Mouse (Mus musculus) ES-E14 (cell line): ENCODE data around the gene Uba3. TPM values are rescaled to one million over a fixed set of nuclear protein-coding genes. Genes with fewer than 3 reads are reported as not detected.

Source experiments
- DNase-seq: peaks from one replicate; pipeline ENCODE4 v3.0.0-alpha.2; 2013; ENCODE audit warnings: low read depth, low spot score
- H3K27ac ChIP-seq: 2 replicates; pipeline ENCODE4 v1.5.1; 2012; ENCODE audit warnings: low read depth, mild to moderate bottlenecking, low read length, moderate library complexity, mixed read lengths; ENCODE audit not compliant: poor library complexity, insufficient read depth, severe bottlenecking
- H3K36me3 ChIP-seq: 2 replicates; pipeline ENCODE4 v1.6.1; 2012; ENCODE audit warnings: mild to moderate bottlenecking, low read length, moderate library complexity, mixed read lengths; ENCODE audit not compliant: control insufficient read depth, poor library complexity, insufficient read depth, severe bottlenecking
- H3K4me1 ChIP-seq, 2 experiments: fragments of 150-350 bp in 1 of 2; sonication (generic) in 1 of 2; 2 replicates each; pipeline ENCODE4 v1.6.1; 2012; ENCODE audit warnings: low read length in 2 of 2, mild to moderate bottlenecking in 1 of 2, mixed read lengths in 1 of 2; ENCODE audit not compliant: control insufficient read depth in 2 of 2, insufficient read depth in 2 of 2, poor library complexity in 1 of 2
- H3K4me3 ChIP-seq, 2 experiments: fragments of 150-350 bp in 1 of 2; sonication (generic) in 1 of 2; 2 replicates each; pipeline ENCODE4 v1.5.1; 2012; ENCODE audit warnings: low read length in 2 of 2, low read depth in 1 of 2, mild to moderate bottlenecking in 1 of 2, mixed read lengths in 1 of 2; ENCODE audit not compliant: insufficient read depth in 1 of 2, poor library complexity in 1 of 2, severe bottlenecking in 1 of 2
- H3K9ac ChIP-seq: 2 replicates; pipeline ENCODE4 v1.6.1; 2012; ENCODE audit warnings: low read depth, mild to moderate bottlenecking, low read length, mixed read lengths; ENCODE audit not compliant: poor library complexity, insufficient read depth, severe bottlenecking
- H3K9me3 ChIP-seq: fragments of 150-350 bp; sonication (generic); 2 replicates; pipeline ENCODE4 v1.6.1; 2012; ENCODE audit warnings: low read depth, mild to moderate bottlenecking, low read length; ENCODE audit not compliant: control insufficient read depth, insufficient read depth
- CHD2 ChIP-seq: IDR thresholded peaks from 2 replicates; pipeline ENCODE4 v1.6.1; 2014; ENCODE audit warnings: mild to moderate bottlenecking, low read depth, low read length, inconsistent platforms
- HCFC1 ChIP-seq: IDR thresholded peaks from 2 replicates; pipeline ENCODE4 v1.6.1; 2012; ENCODE audit warnings: low read length, inconsistent platforms, borderline replicate concordance; ENCODE audit not compliant: insufficient read depth
- MAFK ChIP-seq: IDR thresholded peaks from 2 replicates; pipeline ENCODE4 v1.6.1; 2014; ENCODE audit warnings: mild to moderate bottlenecking, low read depth, low read length, inconsistent platforms; ENCODE audit not compliant: insufficient read depth
- ZC3H11A ChIP-seq: IDR thresholded peaks from 2 replicates; pipeline ENCODE4 v1.6.1; 2012; ENCODE audit warnings: low read depth, mild to moderate bottlenecking, inconsistent platforms, low read length, borderline replicate concordance
- ZNF384 ChIP-seq: IDR thresholded peaks from 2 replicates; pipeline ENCODE4 v1.6.1; 2012; ENCODE audit warnings: low read depth, low read length, inconsistent platforms
- in situ Hi-C, 2 experiments: fragments of 600-800 bp; cut with MboI; formaldehyde crosslinking; loops; one replicate each; pipeline ENCODE4 v1.15.1; 2025; ENCODE audit warnings: low sequenced_read_pairs in 2 of 2, inconsistent platforms in 1 of 2; ENCODE audit not compliant: unreplicated experiment in 2 of 2
- total RNA-seq: library from RNA; depleted of rRNA; stranded (reverse); fragments of 300-350 nt; gene quantifications from 2 replicates; pipeline ENCODE4 v1.2.3, GENCODE M21; 2012

Gene Uba3
- total RNA-seq, 1 experiment: 76.4 TPM

DNA sequence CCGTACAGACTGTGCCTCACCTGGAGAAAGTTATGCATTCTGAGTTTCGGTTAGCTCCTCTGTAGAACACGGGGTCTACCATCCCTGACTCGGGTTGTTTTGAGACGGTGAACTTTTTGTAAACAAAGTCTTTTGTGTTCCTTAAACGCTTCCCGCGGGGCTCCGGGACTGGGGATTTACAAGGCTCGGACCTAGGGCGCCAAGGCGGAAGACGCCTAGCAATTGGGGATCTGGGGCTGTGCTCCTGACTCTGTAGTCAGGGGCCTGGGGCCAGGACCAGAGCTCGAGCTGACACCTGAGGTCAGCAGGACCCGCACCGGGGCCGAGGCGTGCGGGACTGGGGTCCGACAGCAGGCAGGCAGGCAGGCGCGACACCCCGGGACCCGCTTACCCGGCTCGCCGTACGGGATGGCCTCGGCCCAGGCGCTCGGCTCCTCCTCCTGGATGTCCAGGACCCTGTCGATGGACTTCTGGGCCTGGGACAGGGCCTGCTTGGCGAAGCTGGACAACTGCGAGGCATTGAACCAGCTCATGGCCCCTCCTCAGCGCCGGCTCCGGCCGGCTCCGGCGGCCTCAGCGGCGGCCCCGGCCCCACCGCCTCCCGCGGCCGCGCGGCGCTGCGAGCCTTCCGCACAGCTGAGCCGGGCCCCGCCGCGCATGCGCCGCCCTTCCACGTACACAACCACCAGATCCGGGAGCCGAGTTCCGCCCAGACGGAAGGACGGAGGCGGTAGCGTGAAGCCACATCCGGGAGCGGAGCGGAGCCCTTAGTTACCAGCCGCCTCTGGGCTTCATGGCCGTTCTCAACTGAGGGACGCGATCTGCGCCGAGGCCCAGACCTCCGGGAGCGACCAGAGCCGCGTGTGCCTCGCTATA lies 26.7 kb downstream of the Uba3 start, which contains the start of gene Tmf1:
Tmf1 (minus strand) TSS at position 632 of the 876 bp plus-strand sequence.
- peak; percentile 78 for DNase-seq
- Histone ChIP-seq H3K9ac (peak within 1 kb of the TSS; percentile 94), H3K9me3 (no peaks in the 10 kb centered on the region), H3K4me1 (no peaks in the 10 kb centered on the region), H3K4me3 (peak within 1 kb of the TSS; percentile 92 to 94), H3K27ac (peak within 1 kb of the TSS; percentile 67), H3K36me3 (peaks cover 9% of the 10 kb centered on the region)
- peak; percentile 67 for TF ChIP-seq HCFC1
- TF ChIP-seq MAFK: no peak
- no peak for TF ChIP-seq CHD2
- in situ Hi-C loops: no loop called here

DNA sequence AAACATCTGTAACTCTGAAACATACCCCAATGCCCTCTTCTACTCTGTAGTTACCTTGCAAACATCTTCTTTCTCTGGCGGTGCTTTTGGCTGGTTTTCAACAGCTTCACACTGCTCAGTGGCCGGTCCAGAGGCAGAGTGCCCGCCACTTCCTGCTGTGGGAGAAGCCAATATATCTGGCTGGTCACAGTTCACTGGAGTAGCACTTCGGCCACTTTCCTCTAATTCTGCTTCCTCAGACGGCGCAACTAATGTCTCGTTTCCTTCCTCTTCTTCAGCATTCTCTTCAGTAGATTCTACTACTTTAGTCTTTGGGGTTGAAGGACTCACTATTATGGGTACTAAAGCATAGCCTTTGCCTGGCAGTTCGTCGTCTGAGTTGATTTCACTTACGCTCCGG lies 29.7 kb downstream of the Uba3 start:
- in situ Hi-C loops: no loop called here
- no peaks in the 10 kb centered on the region for H3K9me3 ChIP-seq
- no peak for DNase-seq
- no peak overlapping the region for H3K27ac ChIP-seq
- TF ChIP-seq HCFC1: no peak
- TF ChIP-seq ZNF384: no peak
- H3K4me3 ChIP-seq: no peak overlapping the region
- H3K36me3 ChIP-seq: peaks cover 9% of the 10 kb centered on the region
- H3K9ac ChIP-seq: no peak overlapping the region
- H3K4me1 ChIP-seq: no peaks in the 10 kb centered on the region

DNA sequence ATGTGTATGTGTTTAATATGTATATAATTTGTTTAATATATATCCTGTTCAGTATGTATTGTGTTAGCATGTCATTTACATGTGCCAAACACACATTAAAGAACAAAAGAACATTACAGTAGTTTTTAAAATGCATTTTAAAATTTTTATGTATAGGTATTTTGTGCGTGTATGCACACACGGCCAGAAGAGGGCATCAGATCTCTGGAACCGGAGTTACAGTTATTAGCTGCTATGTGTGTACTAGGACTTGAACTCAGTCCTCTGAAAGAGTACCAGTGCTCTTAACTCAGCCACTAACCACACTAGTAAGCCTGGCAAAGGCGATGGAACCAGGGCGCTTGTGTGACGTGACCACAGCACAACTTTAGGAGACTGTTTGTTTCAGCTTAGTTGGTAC lies 55.3 kb downstream of the Uba3 start:
- Histone ChIP-seq H3K9ac (no peak overlapping the region), H3K4me3 (no peak overlapping the region), H3K9me3 (no peaks in the 10 kb centered on the region), H3K4me1 (no peaks in the 10 kb centered on the region; a peak in 1 of 4 replicates), H3K27ac (no peak overlapping the region), H3K36me3 (no peaks in the 10 kb centered on the region; the same call in 1 of the 2 replicates)
- in situ Hi-C loops: no loop called here
- no peak for DNase-seq
- TF ChIP-seq ZNF384 (no peak), MAFK (no peak), CHD2 (no peak), ZC3H11A (no peak), HCFC1 (no peak)

DNA sequence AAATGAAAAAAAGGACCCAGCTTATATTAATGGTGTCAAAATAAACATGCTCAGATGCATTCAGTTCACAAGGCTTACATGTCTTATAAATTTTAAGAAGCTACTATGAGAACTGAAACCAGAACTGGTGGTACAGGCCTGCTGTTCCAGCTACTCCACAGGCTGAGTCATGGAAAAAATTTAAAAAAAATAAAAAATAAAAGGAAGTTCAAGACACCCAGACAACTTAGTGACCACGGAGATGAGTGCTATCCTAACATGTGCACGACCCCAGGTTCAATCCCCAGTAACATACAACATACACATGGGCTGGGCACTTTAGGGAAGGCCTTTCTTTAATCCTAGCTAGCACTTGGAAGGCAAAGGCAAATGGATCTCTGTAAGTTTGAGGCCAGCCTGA lies 55.7 kb downstream of the Uba3 start:
- Histone ChIP-seq H3K4me1 (no peaks in the 10 kb centered on the region; a peak in 1 of 4 replicates), H3K36me3 (no peaks in the 10 kb centered on the region; the same call in 1 of the 2 replicates), H3K27ac (no peak overlapping the region), H3K9me3 (no peaks in the 10 kb centered on the region), H3K4me3 (no peak overlapping the region), H3K9ac (no peak overlapping the region)
- in situ Hi-C loops: no loop called here
- no peak for TF ChIP-seq ZNF384
- no peak for TF ChIP-seq HCFC1
- TF ChIP-seq CHD2: no peak
- TF ChIP-seq ZC3H11A: no peak
- no peak for DNase-seq
